Mouse (Mus musculus) cerebellum, postnatal 25 days (tissue): ENCODE measurements around the gene 1700021F07Rik.

Experiments
- DNase-seq, 2 experiments: peaks; one replicate each; pipeline ENCODE4 v3.0.0; 2021; ENCODE audit warnings: mixed read lengths in 2 of 2

The 1700021F07Rik gene

DNA sequence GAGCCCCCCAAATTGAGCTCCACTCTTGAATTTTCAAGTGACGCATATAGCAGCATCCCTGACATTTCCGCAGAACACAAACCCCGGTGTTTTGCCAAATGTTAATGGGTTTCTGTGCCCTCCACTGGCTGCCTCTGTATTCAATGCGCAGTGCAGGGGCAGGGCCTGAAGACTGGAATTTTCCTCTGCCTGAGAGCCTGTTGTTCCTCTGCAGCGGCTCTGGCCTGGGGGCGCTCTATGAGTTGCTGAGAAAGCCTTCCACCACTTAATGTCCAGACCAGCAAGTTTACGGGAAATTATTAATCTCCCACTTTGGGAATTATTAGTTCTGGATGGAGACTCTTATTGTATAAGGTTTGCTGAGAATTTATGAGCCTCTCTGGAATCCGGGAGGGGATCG is 41.8 kb downstream of the 1700021F07Rik start:
- no peak for DNase-seq
